Mouse (Mus musculus) v-Abl transformed pro-B cells (cell line): ENCODE measurements around the gene Mvb12b.

Source experiments
- in situ Hi-C, 2 experiments: fragments of 400-800 bp; cut with MboI; formaldehyde crosslinking; loops; one replicate each; pipeline ENCODE4 v1.15.1; 2025; ENCODE audit not compliant: unreplicated experiment in 2 of 2

The Mvb12b gene

DNA sequence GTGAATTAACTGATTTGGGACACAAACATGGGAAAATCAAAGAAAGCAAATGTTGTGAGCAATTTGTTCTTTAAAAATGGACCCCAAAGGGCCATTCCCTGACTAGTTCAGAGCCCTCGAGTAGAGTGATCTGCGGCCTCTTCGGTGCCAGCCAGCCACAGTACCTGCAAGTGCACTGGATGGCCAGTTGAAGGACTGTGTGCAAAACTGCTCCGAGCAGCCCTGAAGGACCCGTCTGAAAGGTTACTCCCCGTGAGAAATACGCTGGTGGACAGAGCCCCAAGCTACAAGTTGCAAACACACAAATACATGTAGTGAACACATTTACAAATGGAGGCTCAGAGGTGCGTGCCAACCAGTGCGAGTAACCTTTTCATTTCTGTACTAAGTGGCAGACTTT lies 98.0 kb downstream of the Mvb12b start:
- in situ Hi-C loops, result no loop called here

DNA sequence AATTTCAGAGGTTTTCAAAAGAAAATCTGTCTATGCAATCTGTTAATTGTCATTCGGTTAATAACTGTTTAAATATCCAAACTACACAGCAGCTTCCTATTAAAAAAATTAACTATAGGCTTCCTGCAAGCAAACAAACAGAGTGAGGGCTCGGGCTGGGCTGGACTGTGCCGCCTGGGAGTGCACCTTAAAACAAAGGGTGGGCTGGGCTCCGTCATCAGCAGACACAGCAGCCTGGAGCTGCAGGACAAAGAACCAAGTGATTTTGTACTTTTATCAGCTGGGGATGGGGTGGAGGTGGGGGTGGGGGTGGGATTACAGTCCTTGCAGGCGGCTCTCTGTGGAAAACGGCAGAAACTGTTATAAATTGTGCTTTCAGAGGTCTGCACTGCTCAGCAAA lies 98.5 kb downstream of the Mvb12b start:
- in situ Hi-C loops, result no loop called here

DNA sequence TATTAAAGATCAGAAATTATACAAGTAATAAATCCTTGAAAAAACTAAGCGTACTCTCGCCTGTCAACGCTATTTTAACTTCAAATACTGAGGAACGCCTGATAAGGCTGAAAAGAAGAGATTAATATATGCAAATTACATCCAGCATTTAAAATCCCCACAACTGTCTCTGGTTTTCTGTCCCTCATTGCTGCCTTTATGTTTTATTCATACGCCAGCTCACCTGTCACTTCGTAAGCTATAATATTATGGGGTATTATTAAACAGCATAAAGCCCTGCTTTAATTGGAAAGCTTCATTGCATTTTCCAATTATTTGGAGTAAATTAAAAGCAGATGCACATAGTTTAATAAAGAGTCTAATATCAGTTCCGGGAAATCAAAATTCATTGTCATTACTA lies 98.9 kb downstream of the Mvb12b start:
- in situ Hi-C loops, result no loop called here

DNA sequence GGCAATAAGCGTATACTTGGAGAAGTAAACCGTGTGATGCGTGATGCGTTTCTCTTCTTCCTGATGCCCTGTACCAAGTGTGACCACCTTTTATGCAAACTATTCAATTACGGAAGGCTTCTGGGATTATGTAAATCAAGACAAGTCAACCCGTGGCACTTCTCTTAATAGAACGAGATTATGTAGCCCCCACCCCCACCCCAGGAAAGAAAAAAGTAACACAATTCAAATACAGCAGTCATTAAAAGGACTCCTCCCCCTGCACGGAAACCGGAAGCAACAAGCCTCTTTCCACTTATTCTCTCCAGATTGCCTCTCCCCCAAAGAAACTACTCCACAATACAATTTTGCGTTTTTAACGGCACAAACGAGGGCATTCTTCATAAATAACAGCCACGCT lies 99.6 kb downstream of the Mvb12b start:
- in situ Hi-C loops, result no loop called here

DNA sequence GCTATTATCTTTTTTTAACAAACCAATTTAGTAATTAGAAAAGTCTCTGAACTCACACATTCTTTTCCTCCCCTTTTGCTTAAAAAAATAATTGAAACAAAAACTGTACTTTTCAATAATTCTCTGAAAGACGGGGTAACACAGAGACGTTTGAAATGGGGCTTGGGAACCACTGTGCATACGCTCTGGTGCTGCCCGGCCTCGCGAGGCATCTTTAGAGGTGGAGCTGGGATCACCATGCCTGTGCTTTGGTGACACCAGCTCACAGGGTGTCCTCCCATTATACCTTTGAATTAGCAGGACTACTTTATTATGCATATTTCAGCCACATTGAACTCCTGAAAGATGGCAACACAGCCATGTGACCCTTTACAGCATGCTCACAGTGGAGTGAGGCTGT lies 101.7 kb downstream of the Mvb12b start:
- in situ Hi-C loops, result no loop called here

DNA sequence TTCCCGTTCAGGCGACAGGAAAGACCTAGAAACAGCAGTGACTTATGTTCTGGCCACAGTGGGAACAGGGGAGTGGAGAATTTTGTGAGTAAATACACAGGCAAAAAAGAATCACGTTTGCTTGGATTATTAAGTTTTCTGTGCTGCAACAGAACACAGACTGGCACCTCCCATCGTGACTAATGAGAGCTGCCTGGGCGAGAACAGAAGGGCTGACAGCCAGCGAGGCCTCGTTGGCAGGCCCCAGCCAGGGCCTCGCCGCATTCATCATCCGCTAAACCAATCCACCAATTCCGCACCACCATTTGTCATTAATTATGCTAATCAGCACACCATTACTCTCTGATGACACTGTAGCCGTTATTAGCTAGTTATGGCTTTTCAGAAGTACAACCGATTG lies 102.2 kb downstream of the Mvb12b start:
- in situ Hi-C loops, result no loop called here

DNA sequence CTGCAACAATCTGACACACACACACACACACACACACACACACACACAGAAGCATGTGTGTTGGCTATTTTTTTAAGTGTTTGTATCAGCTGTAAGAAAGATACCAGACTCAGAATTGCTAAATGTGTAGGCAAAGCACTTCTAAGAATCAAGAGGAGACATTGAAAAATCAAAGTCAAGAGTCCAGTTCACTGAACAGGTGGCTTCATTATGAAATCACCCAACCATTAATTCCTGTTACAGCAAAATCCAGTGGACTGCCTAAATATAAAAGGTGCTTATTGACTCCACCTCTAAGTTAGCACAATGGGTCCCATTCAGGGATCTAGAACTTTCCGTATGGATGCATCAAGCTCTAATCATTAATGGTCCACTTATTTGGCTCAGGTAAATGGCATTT lies 103.0 kb downstream of the Mvb12b start:
- in situ Hi-C loops, result no loop called here

DNA sequence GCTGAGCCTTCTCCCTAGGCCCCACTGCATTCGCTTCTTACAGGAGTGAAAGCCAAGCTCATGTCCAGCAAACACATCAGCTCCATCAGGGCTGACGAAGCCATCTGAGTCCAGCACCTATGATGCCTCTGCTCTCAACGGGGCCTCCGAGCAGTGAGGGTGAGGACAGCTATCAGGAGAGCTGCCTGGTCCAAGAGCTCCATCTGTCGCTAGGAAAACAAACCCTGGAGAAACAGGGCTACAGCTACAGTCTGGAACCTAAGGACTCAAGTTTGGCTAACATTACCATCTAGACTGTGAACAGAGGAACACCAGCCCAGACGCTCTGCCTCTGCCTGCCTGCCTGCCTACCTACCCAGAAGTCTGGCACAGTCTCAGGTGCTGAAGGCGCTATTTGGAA lies 104.3 kb downstream of the Mvb12b start:
- in situ Hi-C loops, result no loop called here

DNA sequence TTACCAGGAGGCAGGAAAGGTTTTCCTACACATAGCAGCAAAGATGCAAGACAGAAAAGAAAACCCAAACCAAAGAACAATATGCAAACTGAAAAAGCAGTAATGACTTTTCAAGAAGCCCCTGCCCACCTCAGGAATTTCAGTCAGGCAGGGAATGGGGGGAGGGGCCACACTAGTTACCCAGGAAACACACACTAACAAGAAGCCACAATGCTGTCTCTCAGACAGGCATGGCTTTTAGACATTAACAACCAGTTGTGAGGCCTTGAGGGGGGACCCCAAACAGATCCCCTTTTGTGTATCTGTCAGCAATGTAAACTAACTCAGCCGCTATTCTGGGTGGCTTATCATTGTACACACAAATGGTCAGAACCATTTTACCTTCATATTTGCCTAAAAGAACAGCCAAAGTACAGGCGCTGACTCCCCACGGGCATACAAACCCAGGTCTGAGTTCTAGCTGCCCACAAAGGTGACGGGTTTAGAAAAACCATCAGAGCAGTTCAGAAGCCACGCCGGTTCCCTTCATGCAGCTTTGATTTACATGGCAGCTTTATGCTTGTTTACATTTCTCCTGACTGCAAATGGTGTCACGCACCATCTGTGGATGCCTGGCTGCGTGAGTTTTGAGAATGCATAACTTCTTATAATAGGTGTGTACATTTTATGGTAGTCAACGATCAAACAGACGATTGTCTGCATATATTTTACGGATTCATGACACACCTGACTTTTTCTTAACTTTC lies 105.9 kb downstream of the Mvb12b start:
- in situ Hi-C loops, result no loop called here

DNA sequence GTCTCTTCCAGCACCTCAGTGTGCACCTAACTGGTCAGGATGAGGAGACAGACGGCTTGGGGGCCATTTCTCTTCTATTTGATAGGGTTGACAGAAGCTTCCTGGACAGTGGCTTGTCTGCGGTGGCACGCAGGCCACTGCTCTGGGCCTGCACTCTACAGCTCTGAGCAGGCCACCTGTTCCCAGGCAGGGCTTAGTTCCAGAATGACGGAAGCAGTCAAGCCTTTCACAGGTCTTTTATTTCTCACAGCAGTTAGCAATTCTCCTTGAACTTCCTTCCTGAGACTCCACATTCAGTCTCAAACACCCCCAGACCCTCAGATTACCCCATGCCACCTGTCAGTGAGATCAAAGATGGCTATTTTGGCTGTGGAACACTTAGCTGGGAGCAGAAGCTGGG lies 109.3 kb downstream of the Mvb12b start:
- in situ Hi-C loops, result no loop called here

DNA sequence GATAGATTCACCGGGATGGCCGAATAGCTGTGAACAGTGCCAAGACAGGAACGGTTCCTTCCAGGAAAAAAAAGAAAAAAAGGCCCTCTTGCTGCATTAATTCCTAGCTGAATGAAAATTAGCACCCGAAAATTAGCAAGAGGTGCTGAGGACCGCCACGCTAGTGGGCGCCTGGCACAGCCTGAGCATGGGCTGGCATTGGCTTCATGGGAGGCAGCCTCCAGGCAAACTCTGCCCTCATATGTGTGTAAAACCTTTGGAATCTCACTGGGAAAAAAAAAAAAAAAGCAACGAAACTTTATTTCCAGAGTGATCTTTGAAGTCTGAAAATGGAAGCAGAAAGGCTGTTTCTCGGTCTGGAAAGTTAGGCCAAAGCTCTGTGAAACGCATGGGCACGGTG lies 110.7 kb downstream of the Mvb12b start:
- in situ Hi-C loops, result no loop called here

DNA sequence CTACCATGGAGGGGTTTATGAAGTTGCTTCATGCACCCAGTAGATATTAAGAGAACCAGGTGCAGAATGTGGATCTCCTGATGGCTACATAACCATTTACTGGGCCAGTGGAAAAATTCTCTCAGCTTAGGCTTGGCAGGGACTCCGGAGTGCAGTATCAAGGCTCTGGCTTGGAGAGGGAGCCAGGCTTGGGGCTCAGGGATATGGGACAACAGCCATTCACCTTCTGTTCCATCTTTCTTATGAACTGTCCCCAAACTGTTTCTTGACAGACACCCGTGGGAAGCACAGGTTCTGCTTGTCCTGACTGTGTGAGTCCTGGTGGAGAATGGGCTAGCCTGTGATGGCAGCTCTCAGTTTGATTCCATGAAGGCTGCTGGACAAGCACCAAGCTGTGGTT lies 112.9 kb downstream of the Mvb12b start:
- in situ Hi-C loops, result no loop called here

DNA sequence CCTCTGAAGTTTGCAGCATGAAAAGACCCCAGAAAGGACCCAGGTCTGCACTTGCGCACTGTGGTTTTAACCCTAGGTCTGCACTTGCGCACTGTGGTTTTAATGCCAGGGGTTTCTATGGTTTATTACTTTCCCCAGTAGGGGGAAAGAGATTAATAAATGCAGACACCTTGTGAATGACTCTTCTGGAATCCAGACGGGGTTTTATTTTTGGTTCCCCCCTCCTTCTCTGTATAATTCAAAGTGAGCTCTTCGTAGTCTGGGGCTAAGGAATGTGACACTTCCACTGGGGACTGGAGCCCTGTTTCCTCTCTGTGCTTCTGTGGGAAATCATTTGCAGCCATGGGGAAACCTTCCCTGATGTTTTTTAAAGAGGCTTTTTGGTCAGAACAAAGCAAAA lies 113.6 kb downstream of the Mvb12b start:
- in situ Hi-C loops, result no loop called here

DNA sequence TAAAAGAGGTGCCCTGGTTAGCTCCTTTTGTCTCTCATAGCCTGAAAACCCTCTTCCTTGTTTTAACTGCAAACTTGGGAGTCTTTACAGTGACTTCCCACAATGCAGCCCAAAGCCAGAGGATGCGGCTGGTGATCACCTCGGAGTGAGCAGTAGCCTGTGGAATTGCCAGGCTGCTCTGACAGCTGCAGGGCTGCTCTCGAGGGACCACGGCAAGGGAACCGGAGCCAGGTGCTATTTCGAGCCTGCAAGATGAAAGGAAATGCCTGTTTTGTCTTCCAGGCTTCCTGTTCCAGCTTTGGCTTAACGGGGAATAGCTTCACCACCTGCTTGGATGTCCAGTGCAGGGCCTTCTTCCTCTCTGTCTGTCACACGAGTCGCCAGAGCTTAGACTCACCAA lies 115.3 kb downstream of the Mvb12b start:
- in situ Hi-C loops, result no loop called here

DNA sequence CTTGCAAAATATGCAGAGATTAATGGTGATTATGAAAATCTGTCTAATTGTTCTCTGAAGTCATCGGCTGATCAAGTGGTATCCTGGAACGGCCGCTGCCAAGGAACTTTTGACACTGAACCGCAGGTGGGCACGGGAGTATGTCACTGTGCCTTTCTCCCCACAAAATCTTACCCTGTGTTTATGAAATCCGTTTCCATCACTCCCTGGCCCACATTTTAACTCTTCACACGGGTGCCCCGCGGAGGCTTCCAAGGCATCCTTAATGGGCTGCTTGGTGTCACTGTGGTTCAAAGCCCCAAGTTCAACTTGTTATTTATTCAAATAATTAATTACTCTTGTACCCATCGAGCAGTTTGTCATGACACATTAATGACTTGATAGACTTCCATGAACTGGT lies 116.4 kb downstream of the Mvb12b start:
- in situ Hi-C loops, result no loop called here

DNA sequence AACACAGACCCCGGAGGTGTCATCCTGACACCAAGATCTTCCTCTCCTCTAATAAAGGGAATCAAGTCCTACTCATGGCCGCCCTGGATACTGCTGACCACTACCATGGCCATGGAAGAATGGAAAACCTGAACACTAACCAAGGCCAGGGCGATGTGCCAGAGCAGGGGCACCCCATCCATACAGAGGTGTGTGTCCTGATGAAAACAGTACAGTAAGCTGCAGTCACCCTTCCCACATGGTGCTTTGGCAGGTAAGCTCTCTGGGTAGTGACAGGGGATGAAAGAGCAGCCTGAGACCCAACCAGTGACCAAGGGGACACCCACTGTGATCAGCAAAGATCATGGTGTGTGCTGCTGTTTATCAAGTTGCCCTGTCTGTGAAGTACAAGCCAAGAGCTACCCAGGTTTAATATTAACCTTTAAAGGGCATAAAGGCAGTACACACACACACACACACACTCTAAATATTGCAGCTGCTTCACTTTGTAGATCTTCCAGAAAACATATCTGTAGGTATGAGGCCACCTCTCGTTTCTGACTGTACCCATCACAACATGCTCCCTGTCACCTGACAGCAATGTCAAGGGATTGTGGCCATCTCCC lies 117.1 kb downstream of the Mvb12b start:
- in situ Hi-C loops, result no loop called here

DNA sequence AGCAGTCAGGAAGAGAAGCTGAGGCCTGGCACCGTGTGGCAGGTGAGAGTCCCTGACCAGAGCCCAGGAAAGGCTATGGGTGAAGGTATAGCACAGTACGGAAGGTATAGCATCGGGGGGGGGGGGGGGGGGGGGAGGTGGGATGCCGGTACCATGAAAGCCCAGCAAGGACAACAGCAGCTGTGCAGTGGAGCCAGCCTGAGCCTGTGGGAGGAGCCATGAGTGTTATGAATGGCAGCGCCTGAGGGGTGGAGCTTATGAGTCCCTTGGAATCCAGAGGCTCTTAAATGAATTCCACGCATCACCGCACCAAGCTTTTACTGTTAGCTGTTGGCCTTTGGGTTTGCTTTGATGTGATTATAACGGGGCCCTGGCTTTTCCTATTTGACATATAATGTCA lies 123.3 kb downstream of the Mvb12b start:
- in situ Hi-C loops, result no loop called here

DNA sequence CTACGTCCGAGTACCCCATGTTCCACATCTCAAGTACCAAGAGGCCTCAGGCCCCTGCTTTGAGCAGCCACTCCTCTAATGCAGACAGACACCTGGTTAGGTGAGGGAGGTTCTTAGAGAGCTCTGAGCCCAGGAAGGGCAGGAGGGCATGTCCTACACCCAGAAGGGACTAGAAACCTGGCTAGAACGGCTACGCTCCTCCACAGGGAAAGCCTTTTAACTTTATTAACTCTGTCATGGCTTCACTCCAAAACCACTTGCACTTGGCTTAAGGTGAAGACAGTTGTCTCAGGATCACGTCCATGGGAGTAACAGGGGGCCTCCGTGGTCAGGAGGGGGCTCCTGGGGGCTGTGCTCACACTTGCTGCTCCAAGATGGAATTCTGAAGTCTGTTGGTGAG lies 125.5 kb downstream of the Mvb12b start:
- in situ Hi-C loops, result no loop called here

DNA sequence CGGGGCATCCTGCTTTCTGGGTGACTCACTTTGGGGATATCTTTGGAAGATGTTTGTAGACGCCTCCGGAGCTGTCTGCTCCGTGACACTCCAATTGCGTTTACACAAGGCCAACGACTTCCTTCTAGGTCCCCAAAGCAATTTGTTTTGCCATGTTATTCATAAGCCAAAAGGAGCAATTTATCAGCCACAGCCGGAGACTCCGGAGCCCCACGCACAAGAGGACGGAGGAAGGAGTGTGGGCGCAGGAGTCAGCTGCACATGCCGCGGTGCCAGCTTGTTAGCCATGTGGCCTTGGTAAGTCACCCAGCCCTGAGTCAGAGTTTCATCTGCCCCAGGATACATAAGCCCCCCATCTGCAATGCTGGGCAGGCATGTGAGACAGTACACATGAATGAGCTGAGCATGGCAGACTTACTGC lies 127.2 kb downstream of the Mvb12b start:
- in situ Hi-C loops, result no loop called here

DNA sequence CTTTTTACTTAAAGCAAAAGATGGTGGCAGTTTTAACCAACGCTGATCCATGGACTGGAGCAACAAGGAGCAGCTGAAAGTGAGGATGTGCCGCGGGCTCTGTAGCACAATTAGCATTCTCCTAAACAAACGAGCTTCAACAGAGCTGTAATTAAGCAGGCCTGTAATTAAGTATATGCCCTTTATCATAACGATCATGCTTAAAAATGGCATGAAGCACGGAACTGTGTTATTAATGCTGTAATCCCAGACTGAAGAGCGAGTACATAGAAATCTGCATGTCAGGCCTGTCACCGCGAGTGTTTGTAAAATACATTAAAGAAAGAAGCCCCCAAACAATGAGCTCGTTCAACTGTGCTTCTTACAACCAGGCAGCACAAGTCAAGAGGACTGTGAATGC lies 128.3 kb downstream of the Mvb12b start:
- in situ Hi-C loops, result loop anchor here (5.0 to 10.0 kb wide), 2 partner anchors 38 to 45 kb away; no protein-coding TSS in a partner anchor

DNA sequence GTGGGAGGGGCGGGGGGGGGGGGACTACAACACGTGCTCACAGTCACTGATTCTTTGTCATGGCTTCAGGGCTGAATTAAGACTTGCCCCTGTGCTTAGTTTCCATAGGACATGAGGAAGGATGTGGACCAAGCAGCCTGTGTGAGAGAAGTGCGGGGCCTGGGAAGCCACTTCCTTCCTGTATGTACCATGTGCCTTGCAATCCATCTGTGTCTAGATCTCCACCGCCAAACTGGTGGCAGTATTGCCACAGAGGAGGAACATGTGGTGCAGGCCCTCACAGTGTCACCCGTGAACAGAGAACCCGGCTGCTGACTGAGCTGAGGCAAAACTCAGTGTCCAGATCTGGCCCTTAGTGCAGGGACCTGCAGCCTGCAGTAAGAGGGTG lies 132.1 kb downstream of the Mvb12b start:
- in situ Hi-C loops, result loop anchor here (5.0 to 10.0 kb wide), 2 partner anchors 42 to 49 kb away; no protein-coding TSS in a partner anchor

DNA sequence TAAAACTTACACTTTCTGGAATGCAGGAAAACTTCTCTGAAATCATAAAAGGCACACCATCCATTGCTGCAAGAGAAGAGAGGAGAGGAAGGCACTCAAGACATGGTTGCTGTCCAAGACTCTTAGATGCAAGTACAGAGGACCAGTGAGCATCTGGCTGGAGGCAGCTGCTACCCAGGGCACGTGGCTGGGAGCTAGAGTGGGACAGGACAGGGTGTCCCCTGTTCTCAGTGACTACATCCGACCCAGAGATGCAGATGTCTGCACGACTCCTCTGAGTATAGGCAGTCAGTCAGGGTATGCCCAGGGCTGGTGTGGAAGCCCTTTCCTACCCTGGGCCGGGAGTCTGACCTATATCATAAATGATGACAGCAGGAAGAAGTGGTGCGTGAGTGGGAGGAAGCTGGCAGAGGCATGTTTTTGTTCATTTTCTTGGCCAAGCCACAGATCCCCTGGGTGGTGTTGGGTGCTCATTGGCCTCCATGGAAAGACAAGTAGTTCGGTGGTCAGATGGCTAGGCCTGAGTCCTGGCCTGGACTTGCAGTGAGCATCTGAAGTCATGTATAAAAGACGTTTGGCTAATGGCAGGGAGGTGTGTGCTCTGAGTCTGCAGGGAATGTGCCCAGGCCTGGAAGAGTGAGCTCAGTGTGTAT lies 132.6 kb downstream of the Mvb12b start:
- in situ Hi-C loops, result loop anchor here (5.0 to 10.0 kb wide), 4 partner anchors 42 to 887 kb away; no protein-coding TSS in a partner anchor
